Mouse (Mus musculus) heart, postnatal 4 days (tissue): ENCODE data around the gene Dhx16. TPM values are rescaled to one million over a fixed set of nuclear protein-coding genes. Genes with fewer than 3 reads are reported as not detected.
"Not testable (repeated sequence)": the region's sequence is repeated elsewhere in the genome, so short reads cannot be mapped to it uniquely, and the experiment has no call there.

Source experiments
- DNase-seq: peaks from one replicate; pipeline ENCODE4 v3.0.0; 2021
- microRNA-seq, 2 experiments: library from miRNA; unstranded; fragments of <30 nt; microRNA quantifications; one replicate each; pipeline ENCODE4 v1.2.0; 2021 to 2022
- total RNA-seq, 2 experiments: library from RNA; stranded (reverse); gene quantifications; 2 replicates each; pipeline ENCODE4 v1.2.3; 2021

Dhx16 gene
- total RNA-seq, 2 experiments from 2014 or later: 24.2 to 25.1 TPM

DNA sequence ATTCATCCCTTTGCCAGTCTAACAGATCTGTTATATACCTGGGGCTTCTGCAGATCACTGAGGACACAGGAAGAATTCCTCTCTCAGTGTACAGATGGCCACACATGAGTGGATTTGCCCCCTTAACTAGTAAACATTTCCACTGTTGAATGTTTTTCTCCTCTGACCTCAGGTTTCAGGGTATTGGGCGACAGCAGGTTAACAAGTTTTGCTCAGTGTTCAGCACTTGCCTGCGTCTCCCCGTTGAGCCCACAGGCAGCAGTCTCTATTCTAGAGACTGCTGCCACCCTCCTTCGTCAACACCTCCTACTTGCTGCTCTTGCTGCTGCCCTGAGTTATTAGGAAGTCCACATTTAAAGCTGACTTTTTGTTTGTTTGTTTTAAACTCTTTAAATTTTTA is 42.1 kb downstream of the Dhx16 start:
- no peak for DNase-seq

- no peak for DNase-seq
These were observed 42.9 kb downstream of the Dhx16 start for GRCm38 (mm10) chr17:35922566-35922965.

GRCm38 (mm10) chr17:35923281-35923680 is 43.7 kb downstream of the Dhx16 start:
- DNase-seq: no peak

GRCm38 (mm10) chr17:35927471-35927870 is 47.9 kb downstream of the Dhx16 start:
- DNase-seq: no peak

GRCm38 (mm10) chr17:35929534-35929933 is 49.9 kb downstream of the Dhx16 start:
- no peak for DNase-seq

GRCm38 (mm10) chr17:35930627-35931026 is 51.0 kb downstream of the Dhx16 start:
- DNase-seq: no peak

GRCm38 (mm10) chr17:35932608-35933007 is 53.0 kb downstream of the Dhx16 start:
- DNase-seq: no peak

DNA sequence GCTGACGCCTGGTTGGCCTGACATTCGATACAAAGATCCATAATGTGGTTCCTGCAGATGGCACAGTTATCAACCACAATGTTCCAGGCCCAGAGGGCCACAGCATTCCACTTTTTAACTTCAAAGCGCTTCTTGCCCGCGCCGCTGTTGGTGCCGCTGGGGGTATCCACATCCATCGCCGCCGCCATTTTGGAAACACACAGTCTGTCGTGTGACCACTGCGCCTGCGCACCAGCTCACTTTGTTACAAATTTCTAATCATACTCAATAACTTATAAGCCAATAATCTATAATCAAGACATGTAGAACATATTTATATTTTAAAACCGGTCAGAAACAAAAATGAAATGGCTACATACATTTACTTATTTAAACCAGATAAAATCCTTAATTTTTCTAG is 56.1 kb downstream of the Dhx16 start:
- not testable (repeated sequence) for DNase-seq

DNA sequence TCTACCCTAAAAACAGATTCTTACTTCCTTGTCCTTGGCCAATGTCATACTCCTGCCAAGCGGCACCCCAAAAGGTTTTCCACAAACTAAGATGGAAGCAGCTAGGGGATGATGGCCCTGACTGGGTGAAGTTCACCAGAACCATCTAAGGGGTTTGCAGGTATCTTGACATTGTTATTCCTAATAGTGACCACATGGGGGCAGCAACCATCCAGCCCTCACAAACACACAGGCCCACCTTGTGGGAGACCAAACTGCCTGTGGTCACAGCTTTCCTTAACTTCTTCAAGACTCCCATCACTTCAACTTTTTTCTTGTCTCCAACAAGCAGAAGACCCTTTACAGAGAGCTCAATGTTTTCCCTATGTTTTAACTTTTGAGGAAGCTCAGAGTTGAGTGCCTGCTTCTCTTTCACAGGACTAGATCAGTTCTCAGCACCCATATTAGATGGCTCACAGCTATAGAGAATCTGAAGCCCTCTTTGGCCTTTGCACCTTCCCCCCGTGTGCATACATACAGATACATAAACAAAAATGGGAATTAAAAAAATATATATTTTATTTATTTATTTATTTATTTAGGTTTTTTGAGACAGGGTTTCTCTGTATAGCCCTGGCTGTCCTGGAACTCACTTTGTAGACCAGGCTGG is 58.2 kb downstream of the Dhx16 start:
- peak; percentile 44 for DNase-seq

- DNase-seq: no peak
These were observed 59.5 kb downstream of the Dhx16 start for GRCm38 (mm10) chr17:35939108-35939507.

DNA sequence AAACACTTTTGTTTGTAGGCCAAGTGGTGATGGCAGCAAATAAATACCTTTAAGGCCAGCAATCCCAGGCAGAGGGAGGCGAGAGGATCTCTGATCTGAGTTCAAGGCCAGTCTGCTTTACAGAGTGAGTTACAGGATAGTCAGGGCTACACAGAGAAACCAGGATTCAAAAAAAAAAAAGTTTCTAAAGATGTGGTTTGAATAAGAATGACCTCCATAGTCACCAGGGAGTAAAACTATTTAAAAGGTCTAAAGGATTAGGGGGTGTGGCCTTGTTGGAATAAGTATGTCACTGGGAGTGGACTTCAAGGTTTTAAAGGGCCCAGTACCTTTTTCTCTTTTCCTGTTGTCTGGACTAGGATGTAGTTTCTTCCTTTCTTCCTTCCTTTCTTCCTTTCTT is 60.3 kb downstream of the Dhx16 start:
- DNase-seq: no peak

Small RNA genes lying within 50 kb of the gene (microRNA-seq; reads per million reads assigned to microRNA genes)
- 0.82 to 1.4 reads per million in 2 experiments for gene Gm28033
- gene Mir1894: 0 to 0.41 reads per million in 2 experiments

Other genes with a start within 250 kb of the Dhx16 start
- not detected for gene Mucl3, start 236.1 kb upstream of the Dhx16 start, total RNA-seq
- gene Vars2, start 212.2 kb upstream of the Dhx16 start, total RNA-seq: 10 to 100 TPM; 29.0 to 29.2 TPM
- gene Gtf2h4, start 206.1 kb upstream of the Dhx16 start, total RNA-seq: 10 to 100 TPM; 19.4 to 20.9 TPM
- 100 to 1,000 TPM; 107 to 113 TPM for gene Ddr1, start 175.2 kb upstream of the Dhx16 start, total RNA-seq
- 10 to 100 TPM; 39.7 to 42.5 TPM for gene Ier3, start 58.1 kb upstream of the Dhx16 start, total RNA-seq
- 100 to 1,000 TPM in 1 of 2 experiments, 10 to 100 TPM in 1; 97.8 to 105 TPM for gene Flot1, start 56.6 kb upstream of the Dhx16 start, total RNA-seq
- 100 to 1,000 TPM; 908 to 913 TPM for gene Tubb5, start 41.5 kb upstream of the Dhx16 start, total RNA-seq
- gene Mdc1, start 38.3 kb upstream of the Dhx16 start, total RNA-seq: 10 to 100 TPM; 37.9 to 40.6 TPM
- gene Nrm, start 18.5 kb upstream of the Dhx16 start, total RNA-seq: 10 to 100 TPM; 26.3 to 32.2 TPM
- gene Ppp1r18, start 14.2 kb upstream of the Dhx16 start, total RNA-seq: 10 to 100 TPM; 32.6 to 32.7 TPM
- gene 2310061I04Rik, start 17.6 kb downstream of the Dhx16 start, total RNA-seq: 10 to 100 TPM; 45.0 to 47.0 TPM
- 10 to 100 TPM; 18.7 to 23.0 TPM for gene Atat1, start 30.3 kb downstream of the Dhx16 start, total RNA-seq
- gene Mrps18b, start 36.6 kb downstream of the Dhx16 start, total RNA-seq: 10 to 100 TPM; 56.1 to 58.3 TPM
- 10 to 100 TPM; 49.2 to 58.5 TPM for gene Ppp1r10, start 36.6 kb downstream of the Dhx16 start, total RNA-seq
- 10 to 100 TPM; 71.0 to 73.9 TPM for gene Abcf1, start 89.9 kb downstream of the Dhx16 start, total RNA-seq
- gene Gnl1, start 100.0 kb downstream of the Dhx16 start, total RNA-seq: 10 to 100 TPM; 38.4 to 38.6 TPM
- gene Prr3, start 100.4 kb downstream of the Dhx16 start, total RNA-seq: 10 to 100 TPM; 12.9 TPM
- gene H2-T24, start 140.7 kb downstream of the Dhx16 start, total RNA-seq: 1 to 10 TPM; 1.1 to 1.6 TPM
- gene H2-T23, start 153.0 kb downstream of the Dhx16 start, total RNA-seq: 1 to 10 TPM; 7.7 to 9.5 TPM
- gene H2-T22, start 162.9 kb downstream of the Dhx16 start, total RNA-seq: 1 to 10 TPM; 7.9 to 9.3 TPM
- not detected for gene Gm6034, start 163.1 kb downstream of the Dhx16 start, total RNA-seq
- gene Gm11127, start 178.6 kb downstream of the Dhx16 start, total RNA-seq: 1 to 10 TPM in 1 of 2 experiments, under 1 TPM in 1; 0.98 to 1.1 TPM
- gene Gm19684, start 241.9 kb downstream of the Dhx16 start, total RNA-seq: not detected
- gene Gm7030, start 249.6 kb downstream of the Dhx16 start, total RNA-seq: not detected